Mouse (Mus musculus): ENCODE measurements around the gene Apol9b.

DNA sequence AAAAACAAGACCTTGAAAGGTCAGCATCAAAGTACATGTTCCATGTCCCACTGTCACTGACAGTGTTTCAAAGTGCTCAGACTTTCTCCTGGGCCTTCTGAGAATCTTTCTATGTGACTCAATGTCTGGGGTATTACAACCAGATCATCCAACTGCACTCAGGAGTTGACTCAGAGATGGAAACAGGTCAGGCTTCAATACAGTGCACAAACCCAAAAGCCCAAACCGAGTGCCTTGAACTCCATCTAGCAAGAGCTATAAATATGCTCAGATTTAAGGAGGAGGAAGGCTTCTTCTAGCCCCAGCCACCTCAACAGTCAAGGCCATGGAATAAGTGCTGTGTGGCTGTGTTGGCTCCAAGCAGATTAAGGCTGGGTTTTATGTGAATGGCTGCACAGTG is 57.0 kb downstream of the Apol9b start:
- no peak for TF ChIP-seq CTCF (IDR thresholded peaks at IDR 0.05 in 2 of 3, conservative IDR thresholded peaks at IDR 0.05 in 1 of 3; ENCODE audit: control insufficient read depth in 1 of 3, insufficient read depth in 1 of 3, low read depth in 2 of 3, low read length in 3 of 3, poor library complexity in 1 of 3, severe bottlenecking in 1 of 3)
- TF ChIP-seq POLR2A (IDR thresholded peaks at IDR 0.05; ENCODE audit: control insufficient read depth in 1 of 2, insufficient read depth in 1 of 2, low read depth in 1 of 2, low read length in 2 of 2, poor library complexity in 1 of 2) = no peak
- no peak for TF ChIP-seq UBTF (IDR thresholded peaks at IDR 0.05; ENCODE audit: borderline replicate concordance, insufficient read depth, low read depth, low read length)
- TF ChIP-seq EP300 (IDR thresholded peaks at IDR 0.05; ENCODE audit: low read depth in 1 of 2, low read length in 2 of 2) = no peak
- no peak for TF ChIP-seq TAL1 (IDR thresholded peaks at IDR 0.05; ENCODE audit: low read length)
- no peak for TF ChIP-seq HCFC1 (IDR thresholded peaks at IDR 0.05; ENCODE audit: low read depth, low read length)
- TF ChIP-seq CHD2 (IDR thresholded peaks at IDR 0.05; ENCODE audit: low read length) = no peak
- TF ChIP-seq MEF2A (IDR thresholded peaks at IDR 0.05; ENCODE audit: extremely low read depth, insufficient replicate concordance, low read depth, low read length, poor library complexity, severe bottlenecking) = no peak
- TF ChIP-seq BHLHE40 (IDR thresholded peaks at IDR 0.05; ENCODE audit: borderline replicate concordance, low read depth, low read length) = no peak
- no peak for TF ChIP-seq USF1 (IDR thresholded peaks at IDR 0.05; ENCODE audit: low read depth, low read length)

Data from MEL (cell line).